Mouse (Mus musculus) monocyte, adult 2 months (primary cell): ENCODE data around the gene Smr3a.

Experiments used
- DNase-seq, 2 experiments: peaks; one replicate each; pipeline ENCODE4 v3.0.0; 2022; ENCODE audit warnings: low spot score in 2 of 2, low read depth in 1 of 2

Gene Smr3a

DNA sequence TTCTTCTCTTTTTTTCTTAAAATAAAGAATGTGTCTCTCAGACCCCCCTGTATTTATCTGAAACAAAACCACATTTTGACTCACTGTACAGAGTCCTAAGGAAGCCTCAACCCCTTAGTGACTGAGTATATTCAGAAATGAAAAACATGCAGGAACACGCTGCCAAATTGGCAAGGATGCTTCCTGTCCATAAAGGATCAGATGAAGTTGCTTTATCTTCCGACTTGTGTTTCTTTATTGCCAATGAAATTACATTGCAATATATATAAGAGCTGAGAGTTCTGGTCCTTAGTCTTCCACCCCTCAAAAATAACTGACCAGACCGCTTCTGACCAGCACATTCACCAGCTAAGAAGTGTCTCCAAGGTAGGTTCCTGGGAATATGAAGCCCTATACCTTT is at the start of gene Smr3a:
Gene Smr3a (plus strand): TSS at position 301 of the 400 bp plus-strand sequence.
- DNase-seq, result no peak

DNA sequence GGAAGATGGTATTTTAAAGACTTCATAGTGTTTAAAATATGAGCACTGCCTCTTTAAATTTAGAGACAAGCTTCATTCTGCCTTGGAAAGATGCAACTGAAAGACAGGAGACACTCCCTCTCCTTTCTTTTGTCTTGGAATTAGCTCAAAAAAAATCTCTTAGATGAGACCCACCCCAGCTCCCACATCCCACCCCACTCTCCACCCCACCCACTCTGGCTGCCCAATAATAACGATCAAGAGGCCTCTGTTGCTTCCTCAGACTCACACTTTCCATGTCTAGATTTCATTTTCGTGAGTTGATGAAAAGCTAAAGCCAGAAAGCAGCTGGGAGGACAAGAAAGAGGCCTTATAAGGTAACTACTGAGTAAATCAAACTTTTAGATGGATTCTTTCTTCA is 33.1 kb upstream of the Smr3a start, which contains the start of the genes 2310003L06Rik and Gm28434:
Gene 2310003L06Rik (plus strand): TSS at position 259 of the 400 bp plus-strand sequence.
Gene Gm28434 (plus strand): TSS at position 317 of the 400 bp plus-strand sequence.
- DNase-seq, result no peak

DNA sequence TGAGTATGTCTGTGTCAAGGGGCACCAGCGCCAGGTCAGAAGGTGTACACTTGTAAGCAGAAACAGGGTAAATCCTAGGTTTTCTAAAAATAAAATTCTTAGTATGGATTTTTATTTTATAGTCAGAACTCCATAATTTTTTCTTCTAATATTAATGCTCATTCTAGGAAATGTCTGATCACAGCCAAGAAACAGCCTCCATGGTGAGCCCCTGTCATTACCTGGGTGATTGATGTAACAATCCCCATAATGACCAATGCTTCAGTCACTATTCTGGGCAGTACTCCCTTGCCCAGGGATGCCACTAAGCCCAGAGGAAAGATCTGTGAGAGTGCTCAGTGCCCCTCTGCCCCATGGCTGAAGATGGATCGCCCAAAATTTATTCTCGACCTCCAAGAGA is 23.2 kb upstream of the Smr3a start, which contains the start of gene Cabs1:
Gene Cabs1 (plus strand): TSS at position 301 of the 400 bp plus-strand sequence.
- DNase-seq, result no peak

DNA sequence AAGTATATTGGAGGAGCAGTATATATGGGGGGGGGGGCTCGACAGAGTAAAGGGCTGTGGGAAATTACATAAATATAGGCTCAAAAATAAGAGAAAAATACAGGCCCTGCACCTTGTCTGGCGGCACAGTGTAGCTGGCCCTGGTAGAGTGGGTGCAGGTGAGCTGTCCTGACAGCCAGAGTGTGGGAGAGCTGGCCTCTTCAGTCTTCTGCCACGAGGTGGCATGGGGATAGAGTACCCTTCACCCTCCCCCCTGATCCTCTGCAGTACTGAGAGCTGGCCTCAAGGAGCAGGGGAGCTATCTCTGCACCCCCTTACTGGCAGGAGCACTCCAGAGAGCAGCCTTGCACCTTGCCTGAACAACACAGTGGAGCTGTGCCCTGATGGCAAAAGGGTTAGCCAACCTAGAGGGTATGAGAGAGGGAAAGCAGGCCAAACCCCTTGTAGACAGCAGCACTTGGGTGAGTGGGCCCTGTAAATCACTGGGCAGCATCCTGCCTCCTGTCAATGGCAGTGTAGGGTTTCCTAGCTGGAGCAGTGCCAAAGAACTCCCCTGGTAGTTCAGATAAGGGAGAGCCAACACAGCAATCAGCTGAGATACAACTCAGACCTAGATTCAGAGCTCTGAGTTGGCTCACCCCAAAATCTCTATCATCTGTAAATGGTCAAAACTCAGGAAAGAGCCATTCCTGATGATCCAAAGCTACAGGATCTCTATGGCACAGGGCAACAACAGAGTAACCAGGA is 19.7 kb upstream of the Smr3a start:
- DNase-seq, result no peak

DNA sequence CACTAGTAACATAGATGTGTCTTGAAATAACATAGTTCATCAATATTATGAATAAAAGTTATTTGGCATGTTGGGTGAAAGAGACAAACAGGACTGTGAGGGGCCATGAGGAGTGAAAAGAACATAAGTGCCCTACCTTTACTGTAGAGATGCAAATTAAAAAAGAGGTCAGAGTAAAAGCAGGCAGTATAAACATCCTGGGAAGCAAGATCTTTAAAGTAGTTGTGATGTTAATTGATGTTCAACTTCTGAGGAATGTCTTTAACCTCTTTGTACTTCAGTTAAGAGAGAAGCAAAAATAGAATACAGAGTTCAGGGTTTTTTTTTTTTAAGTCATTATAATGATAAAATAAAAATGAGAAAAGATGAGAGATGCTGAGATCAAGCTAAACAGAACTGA is 2.9 kb downstream of the Smr3a start:
- DNase-seq, result no peak
